Mouse (Mus musculus): ENCODE measurements around the gene Zer1.
A peak's percentile ranks its signal among the peaks of the same experiment; 100 is the strongest.
"Not testable (repeated sequence)": the region's sequence is repeated elsewhere in the genome, so short reads cannot be mapped to it uniquely, and the experiment has no call there.

Zer1 gene

DNA sequence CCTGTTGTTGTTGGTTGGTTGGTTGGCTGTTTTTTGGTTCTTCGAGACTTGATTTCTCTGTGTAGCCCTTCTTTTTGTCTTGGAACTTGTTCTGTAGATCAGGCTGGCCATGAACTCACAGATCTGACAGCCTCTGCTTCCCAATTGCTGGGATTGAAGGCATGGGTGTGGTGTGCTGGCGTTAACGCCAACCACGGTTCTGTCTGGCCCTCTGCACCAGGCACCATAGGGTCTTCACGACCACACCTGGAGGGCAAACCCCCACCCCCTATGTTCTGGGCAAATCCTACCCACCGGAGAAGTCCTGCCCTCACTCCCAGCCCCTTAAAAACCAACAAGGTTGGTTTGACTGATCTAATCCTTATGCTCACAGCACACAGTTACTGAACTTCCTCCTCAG, 47.4 kb downstream of the Zer1 start:
- DNase-seq, result no peak

- DNase-seq, result no peak
Measured at GRCm38 (mm10) chr2:30076439-30076838, 47.9 kb downstream of the Zer1 start.

DNA sequence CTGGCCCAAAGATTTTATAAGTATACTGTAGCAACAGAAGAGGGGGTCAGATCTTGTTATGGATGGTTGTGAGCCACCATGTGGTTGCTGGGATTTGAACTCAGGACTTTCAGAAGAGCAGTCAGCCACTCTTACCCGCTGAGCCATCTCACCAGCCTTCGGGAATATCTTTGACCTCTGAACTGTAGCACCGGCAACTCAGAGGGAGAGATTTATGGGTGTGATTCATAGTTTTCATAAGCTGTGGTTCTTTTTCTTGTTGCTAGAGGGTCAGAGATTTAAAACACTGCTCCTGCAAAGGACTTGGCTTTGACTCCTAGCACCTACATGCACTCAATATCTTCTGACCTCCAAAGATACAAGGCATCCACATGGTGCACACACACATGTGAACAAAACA, 48.8 kb downstream of the Zer1 start:
- DNase-seq, result no peak

GRCm38 (mm10) chr2:30073285-30073684, 51.1 kb downstream of the Zer1 start:
- DNase-seq, result no peak

- no peak for DNase-seq
Measured at GRCm38 (mm10) chr2:30072875-30073274, 51.5 kb downstream of the Zer1 start.

GRCm38 (mm10) chr2:30067962-30068361, 56.4 kb downstream of the Zer1 start:
- no peak for DNase-seq

GRCm38 (mm10) chr2:30067031-30067888, 57.1 kb downstream of the Zer1 start:
- peak; percentile 51 for DNase-seq

- peak; percentile 97 for DNase-seq
Measured at GRCm38 (mm10) chr2:30066046-30066901, 58.1 kb downstream of the Zer1 start.

GRCm38 (mm10) chr2:30064298-30064697, 60.1 kb downstream of the Zer1 start:
- no peak for DNase-seq

GRCm38 (mm10) chr2:30063791-30064190, 60.6 kb downstream of the Zer1 start:
- DNase-seq, result no peak

DNA sequence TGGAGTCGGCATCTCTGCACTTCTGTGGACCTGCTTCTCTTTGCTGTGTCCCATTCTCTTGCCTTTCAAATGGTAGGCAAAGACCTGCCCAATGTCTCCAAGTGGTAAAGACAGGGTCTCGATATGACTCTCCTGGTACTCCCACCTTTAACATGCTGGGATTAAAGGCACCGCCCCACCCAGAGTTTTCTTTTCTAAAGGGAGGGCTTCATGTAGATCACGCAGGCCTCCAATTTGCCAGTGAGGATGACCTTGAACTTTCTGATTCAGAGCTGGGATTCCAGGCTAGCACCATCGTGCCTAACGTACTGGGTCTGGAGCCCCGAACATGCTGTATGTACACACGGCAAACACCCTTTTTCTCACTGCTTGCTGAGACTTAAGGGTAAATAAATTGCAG, 61.1 kb downstream of the Zer1 start:
- no peak for DNase-seq

DNA sequence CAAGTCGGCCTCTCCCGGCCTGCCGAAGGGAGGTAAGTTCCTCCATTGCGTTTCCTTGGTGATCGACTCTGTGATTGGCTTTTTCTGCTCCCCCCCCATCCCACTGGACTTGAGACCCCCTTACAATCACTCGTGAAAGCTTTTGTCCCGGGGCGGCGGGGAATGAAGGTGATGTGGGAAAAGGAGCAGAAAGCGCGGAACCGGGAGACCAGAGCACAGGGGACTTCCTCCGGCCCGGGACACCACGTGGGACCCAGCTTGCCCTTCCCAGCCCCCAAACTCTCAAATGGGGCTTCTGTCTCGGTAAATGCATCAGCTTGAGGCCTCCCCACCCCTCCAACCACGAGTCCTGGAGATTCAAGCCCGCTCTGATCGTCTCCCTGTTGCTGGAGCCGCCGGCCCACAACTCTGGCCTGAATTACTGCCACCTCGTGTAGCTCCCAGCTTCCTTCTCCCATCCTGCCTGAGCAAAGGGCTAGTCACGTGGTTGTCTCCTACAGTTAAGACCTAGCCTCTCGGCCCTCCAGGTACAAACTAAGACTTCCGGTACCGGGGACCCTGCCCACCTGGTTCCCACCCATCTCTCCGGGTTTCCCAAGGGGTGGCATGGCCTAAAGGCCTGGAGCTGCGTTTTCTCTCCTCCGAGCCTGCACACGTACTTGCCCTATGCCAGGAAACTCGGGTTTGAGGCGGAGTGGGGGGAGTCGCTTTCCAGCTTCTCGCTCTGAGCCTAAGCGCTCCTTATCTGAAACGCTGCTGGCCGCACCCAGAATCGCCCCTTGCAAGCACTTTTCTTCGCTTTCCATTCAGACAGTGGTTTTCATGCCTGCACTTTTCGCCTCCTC, 61.9 kb downstream of the Zer1 start:
- DNase-seq, result peak; percentile 62

GRCm38 (mm10) chr2:30061215-30062166, 62.9 kb downstream of the Zer1 start:
- DNase-seq, result peak; percentile 75

- DNase-seq, result no peak
Measured at GRCm38 (mm10) chr2:30058418-30058817, 66.0 kb downstream of the Zer1 start.

GRCm38 (mm10) chr2:30057223-30057904, 67.0 kb downstream of the Zer1 start, which contains the start of gene Set:
Gene Set (plus strand): TSS chr2:30057378.
- peak; percentile 38 for DNase-seq

DNA sequence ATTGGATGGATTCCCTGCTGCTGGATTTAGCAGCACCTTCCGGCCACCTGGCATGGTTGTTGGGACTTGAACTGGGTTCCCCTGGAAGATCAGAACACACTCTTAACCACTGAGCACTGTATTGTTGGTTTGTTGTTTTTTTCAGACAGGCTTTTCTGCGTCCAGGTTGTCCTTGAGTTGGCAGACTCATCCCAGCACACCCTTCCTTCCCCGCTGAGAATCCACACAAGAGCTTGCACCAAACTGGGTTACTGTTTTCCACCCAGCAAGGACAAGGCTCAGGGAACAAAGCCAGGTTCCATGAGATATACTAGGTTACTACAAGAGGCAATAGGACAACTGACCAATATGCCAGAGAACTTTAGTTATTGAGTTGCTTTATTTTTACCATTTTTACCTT, 67.6 kb downstream of the Zer1 start:
- DNase-seq, result no peak

- DNase-seq, result not testable (repeated sequence)
Measured at GRCm38 (mm10) chr2:30055310-30055709, 69.1 kb downstream of the Zer1 start.

DNA sequence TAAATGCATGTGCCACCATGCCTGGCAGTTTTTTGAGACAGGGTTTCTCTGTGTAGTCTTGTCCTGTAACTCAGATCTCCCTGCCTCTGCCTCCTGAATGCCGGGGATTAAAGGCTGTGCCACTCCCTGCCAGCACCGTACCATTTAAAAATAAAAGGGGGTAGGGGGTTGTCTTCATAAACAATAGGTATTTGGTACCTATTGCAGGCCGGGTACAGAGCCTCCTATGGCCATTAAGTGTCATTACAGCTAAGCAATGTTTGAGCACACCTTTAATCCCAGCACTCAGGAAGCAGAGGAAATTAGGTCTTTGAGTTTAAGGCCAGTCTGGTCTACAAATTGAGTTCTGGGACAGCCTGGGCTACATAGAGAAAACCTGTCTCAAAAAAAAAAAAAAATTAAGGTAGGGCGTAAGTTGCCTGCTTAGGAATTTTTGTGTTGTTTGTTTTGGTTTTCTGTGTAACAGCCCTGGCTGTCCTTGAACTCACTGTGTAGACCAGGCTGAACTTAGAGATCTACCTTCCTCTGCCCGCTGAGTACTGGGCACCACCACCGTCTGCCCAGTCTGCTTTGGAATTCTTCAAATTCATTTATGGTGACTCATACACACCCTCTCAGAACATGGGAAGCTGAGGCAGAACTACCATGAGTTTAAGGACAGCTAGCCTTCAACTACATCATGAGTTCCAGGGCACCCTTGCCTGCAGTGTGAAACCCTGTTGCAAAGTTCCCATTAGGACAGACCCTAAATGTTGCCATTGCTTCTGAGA, 72.2 kb downstream of the Zer1 start:
- DNase-seq, result no peak

GRCm38 (mm10) chr2:30049831-30050230, 74.6 kb downstream of the Zer1 start:
- DNase-seq, result no peak

- peak; percentile 98 for DNase-seq
Measured at GRCm38 (mm10) chr2:30048699-30049388, 75.5 kb downstream of the Zer1 start, which contains the start of gene Wdr34. Gene Wdr34 (minus strand): TSS chr2:30048881.

Data from lung, postnatal 10 days (tissue).